Mouse (Mus musculus) MEL (cell line): Measurements from ENCODE around the gene Acvr1. TPM values are rescaled to one million over a fixed set of nuclear protein-coding genes. Genes with fewer than 3 reads are reported as not detected.

Experiments used
- DNase-seq: peaks from one replicate; pipeline ENCODE4 v3.0.0; 2011; ENCODE audit warnings: low read depth, low spot score
- H3K27ac ChIP-seq: 2 replicates; pipeline ENCODE4 v1.5.1; 2012; ENCODE audit warnings: low read depth, mild to moderate bottlenecking, control low read depth, low read length, moderate library complexity; ENCODE audit not compliant: control insufficient read depth
- H3K27me3 ChIP-seq, 2 experiments: fragments of 150-350 bp in 1 of 2; sonication (generic) in 1 of 2; 2 replicates each; pipeline ENCODE4 v1.6.1; 2012; ENCODE audit warnings: low read length in 2 of 2, mild to moderate bottlenecking in 2 of 2, improper control_type of control experiment in 1 of 2, moderate library complexity in 1 of 2; ENCODE audit not compliant: insufficient read depth in 2 of 2, control insufficient read depth in 1 of 2
- H3K36me3 ChIP-seq, 2 experiments: 2 replicates each; pipeline ENCODE4 v1.6.1; 2012 to 2014; ENCODE audit warnings: low read length in 2 of 2, improper control_type of control experiment in 1 of 2, inconsistent platforms in 1 of 2, mild to moderate bottlenecking in 1 of 2; ENCODE audit not compliant: insufficient read depth in 2 of 2, control insufficient read depth in 1 of 2
- H3K4me1 ChIP-seq, 2 experiments: fragments of 150-350 bp in 1 of 2; sonication (generic) in 1 of 2; 2 replicates each; pipeline ENCODE4 v1.6.1; 2012; ENCODE audit warnings: low read length in 2 of 2, improper control_type of control experiment in 1 of 2, mild to moderate bottlenecking in 1 of 2; ENCODE audit not compliant: insufficient read depth in 2 of 2, control insufficient read depth in 1 of 2
- H3K4me3 ChIP-seq, 2 experiments: fragments of 150-350 bp in 1 of 2; sonication (generic) in 1 of 2; 2 replicates each; pipeline ENCODE4 v1.5.1; 2012; ENCODE audit warnings: low read depth in 2 of 2, low read length in 2 of 2, mild to moderate bottlenecking in 2 of 2, moderate library complexity in 2 of 2, control low read depth in 1 of 2, improper control_type of control experiment in 1 of 2; ENCODE audit not compliant: control insufficient read depth in 1 of 2, insufficient read depth in 1 of 2
- H3K79me2 ChIP-seq: 2 replicates; pipeline ENCODE4 v1.6.1; 2012; ENCODE audit warnings: mild to moderate bottlenecking, low read length, moderate library complexity; ENCODE audit not compliant: control insufficient read depth, poor library complexity, insufficient read depth
- H3K9ac ChIP-seq: 2 replicates; pipeline ENCODE4 v1.6.1; 2012; ENCODE audit warnings: low read depth, mild to moderate bottlenecking, control low read depth, low read length, moderate library complexity; ENCODE audit not compliant: control insufficient read depth, poor library complexity, severe bottlenecking
- H3K9me3 ChIP-seq: fragments of 150-350 bp; sonication (generic); replicated peaks from 2 replicates; pipeline ENCODE4 v1.6.1; 2012; ENCODE audit warnings: mild to moderate bottlenecking, low read length, improper control_type of control experiment, moderate library complexity; ENCODE audit not compliant: insufficient read depth
- CHD1 ChIP-seq: IDR thresholded peaks from 2 replicates; pipeline ENCODE4 v1.6.1; 2012; ENCODE audit warnings: low read depth, mild to moderate bottlenecking, inconsistent platforms, low read length, improper control_type of control experiment
- KAT2A ChIP-seq: conservative IDR thresholded peaks from 2 replicates; pipeline ENCODE4 v1.6.1; 2012; ENCODE audit warnings: low read depth, low read length, improper control_type of control experiment, inconsistent platforms
- MAZ ChIP-seq: IDR thresholded peaks from 2 replicates; pipeline ENCODE4 v1.6.1; 2012; ENCODE audit warnings: low read depth, mild to moderate bottlenecking, inconsistent platforms, low read length, improper control_type of control experiment
- MXI1 ChIP-seq: IDR thresholded peaks from 2 replicates; pipeline ENCODE4 v1.6.1; 2011; ENCODE audit warnings: mild to moderate bottlenecking, low read depth, low read length, improper control_type of control experiment
- MYC ChIP-seq: IDR thresholded peaks from 2 replicates; pipeline ENCODE4 v1.6.1; 2011; ENCODE audit warnings: low read depth, mild to moderate bottlenecking, low read length, improper control_type of control experiment, moderate library complexity
- NELFE ChIP-seq: IDR thresholded peaks from 2 replicates; pipeline ENCODE4 v1.6.1; 2011; ENCODE audit warnings: low read depth, low read length, improper control_type of control experiment
- POLR2AphosphoS2 ChIP-seq: IDR thresholded peaks from 2 replicates; pipeline ENCODE4 v1.6.1; 2011; ENCODE audit warnings: low read length, improper control_type of control experiment
- RAD21 ChIP-seq: IDR thresholded peaks from 2 replicates; pipeline ENCODE4 v1.6.1; 2011; ENCODE audit warnings: mild to moderate bottlenecking, low read depth, low read length, improper control_type of control experiment
- SIN3A ChIP-seq: IDR thresholded peaks from 2 replicates; pipeline ENCODE4 v1.6.1; 2012; ENCODE audit warnings: low read length, improper control_type of control experiment, inconsistent platforms
- UBTF ChIP-seq: IDR thresholded peaks from 2 replicates; pipeline ENCODE4 v1.6.1; 2012; ENCODE audit warnings: low read depth, mild to moderate bottlenecking, inconsistent platforms, low read length, improper control_type of control experiment, moderate library complexity, borderline replicate concordance; ENCODE audit not compliant: insufficient read depth
- USF1 ChIP-seq: IDR thresholded peaks from 2 replicates; pipeline ENCODE4 v1.6.1; 2014; ENCODE audit warnings: low read depth, mild to moderate bottlenecking, inconsistent platforms, low read length, improper control_type of control experiment, moderate library complexity
- USF2 ChIP-seq, 2 experiments: IDR thresholded peaks; 2 replicates each; pipeline ENCODE4 v1.6.1; 2011 to 2012; ENCODE audit warnings: improper control_type of control experiment in 2 of 2, low read length in 2 of 2, borderline replicate concordance in 1 of 2, inconsistent platforms in 1 of 2, low read depth in 1 of 2, mild to moderate bottlenecking in 1 of 2; ENCODE audit not compliant: insufficient read depth in 1 of 2
- ZC3H11A ChIP-seq: IDR thresholded peaks from 2 replicates; pipeline ENCODE4 v1.6.1; 2012; ENCODE audit warnings: low read depth, mild to moderate bottlenecking, inconsistent platforms, low read length, improper control_type of control experiment
- ZKSCAN1 ChIP-seq: IDR thresholded peaks from 2 replicates; pipeline ENCODE4 v1.6.1; 2012; ENCODE audit warnings: low read depth, mild to moderate bottlenecking, inconsistent platforms, low read length, improper control_type of control experiment, moderate library complexity
- polyA plus RNA-seq, 2 experiments: library from polyadenylated mRNA; stranded (reverse) in 1 of 2; unstranded in 1 of 2; fragments of >175 nt in 1 of 2; fragments of >200 nt in 1 of 2; gene quantifications; 2 replicates each; pipeline versions ENCODE4 v1.2.1 to v1.2.4; 2012; ENCODE audit warnings: low replicate concordance in 2 of 2, low read depth in 1 of 2; ENCODE audit not compliant: insufficient read length in 2 of 2, insufficient read depth in 1 of 2, missing spikeins in 1 of 2
- total RNA-seq: library from RNA; depleted of rRNA; stranded (reverse); fragments of 300-350 nt; gene quantifications from 2 replicates; pipeline ENCODE4 v1.2.3, GENCODE M21; 2012

Gene Acvr1
- total and polyA plus RNA-seq, 3 experiments: not detected

GRCm38 (mm10) chr2:58523894-58524293, 43.1 kb downstream of the Acvr1 start:
- DNase-seq: no peak
- no peaks in the 10 kb centered on the region for H3K79me2 ChIP-seq
- no peak overlapping the region for H3K4me3 ChIP-seq
- TF ChIP-seq ZKSCAN1: no peak
- no peak for TF ChIP-seq CHD1
- H3K9ac ChIP-seq: no peak overlapping the region
- no peak overlapping the region for H3K27ac ChIP-seq
- no peaks in the 10 kb centered on the region for H3K4me1 ChIP-seq
- H3K27me3 ChIP-seq: no peaks in the 10 kb centered on the region
- no peaks in the 10 kb centered on the region for H3K36me3 ChIP-seq
- H3K9me3 ChIP-seq: no peaks in the 10 kb centered on the region

GRCm38 (mm10) chr2:58523097-58523496, 43.9 kb downstream of the Acvr1 start:
- H3K4me1 ChIP-seq: no peaks in the 10 kb centered on the region
- TF ChIP-seq MYC: no peak

GRCm38 (mm10) chr2:58521621-58522020, 45.3 kb downstream of the Acvr1 start:
- no peaks in the 10 kb centered on the region for H3K79me2 ChIP-seq
- H3K36me3 ChIP-seq: no peaks in the 10 kb centered on the region
- H3K4me1 ChIP-seq: no peaks in the 10 kb centered on the region
- H3K4me3 ChIP-seq: no peak overlapping the region
- no peak for DNase-seq
- no peak overlapping the region for H3K9ac ChIP-seq
- no peaks in the 10 kb centered on the region for H3K9me3 ChIP-seq
- no peaks in the 10 kb centered on the region for H3K27me3 ChIP-seq
- TF ChIP-seq KAT2A: no peak
- TF ChIP-seq POLR2AphosphoS2: no peak
- no peak for TF ChIP-seq CHD1
- TF ChIP-seq USF2 (IDR thresholded peaks at IDR 0.05; ENCODE audit: borderline replicate concordance in 1 of 2, insufficient read depth in 1 of 2, low read depth in 1 of 2, low read length in 2 of 2): no peak
- TF ChIP-seq SIN3A: no peak
- TF ChIP-seq ZKSCAN1: no peak
- no peak for TF ChIP-seq UBTF
- no peak for TF ChIP-seq MAZ
- no peak for TF ChIP-seq RAD21
- no peak for TF ChIP-seq MYC
- no peak for TF ChIP-seq MXI1
- no peak for TF ChIP-seq USF1
- TF ChIP-seq NELFE: no peak
- no peak for TF ChIP-seq ZC3H11A
- H3K27ac ChIP-seq: no peak overlapping the region

More at GRCm38 (mm10) chr2:58523097-58523496, 43.9 kb downstream of the Acvr1 start:
- no peak overlapping the region for H3K4me3 ChIP-seq
- H3K36me3 ChIP-seq: no peaks in the 10 kb centered on the region
- H3K9ac ChIP-seq: no peak overlapping the region
- H3K9me3 ChIP-seq: no peaks in the 10 kb centered on the region
- H3K79me2 ChIP-seq: no peaks in the 10 kb centered on the region
- no peaks in the 10 kb centered on the region for H3K27me3 ChIP-seq
- H3K27ac ChIP-seq: no peak overlapping the region
- DNase-seq: no peak
